Mouse (Mus musculus) bone marrow, adult 2 months (tissue): ENCODE results near the gene Rimbp3. TPM values are rescaled to one million over a fixed set of nuclear protein-coding genes. Genes with fewer than 3 reads are reported as not detected.
"Not testable (repeated sequence)": the region's sequence is repeated elsewhere in the genome, so short reads cannot be mapped to it uniquely, and the experiment has no call there.

Experiments used
- H3K27ac ChIP-seq: fragments of 200-500 bp; 2 replicates; pipeline ENCODE4 v1.5.1; 2012; ENCODE audit warnings: low read depth, mild to moderate bottlenecking, control low read depth, inconsistent platforms, low read length; ENCODE audit not compliant: control insufficient read depth, poor library complexity, insufficient read depth
- H3K4me1 ChIP-seq: fragments of 200-500 bp; 2 replicates; pipeline ENCODE4 v1.6.1; 2011; ENCODE audit warnings: low read length; ENCODE audit not compliant: control insufficient read depth, insufficient read depth
- H3K4me3 ChIP-seq: fragments of 200-500 bp; replicated peaks from 2 replicates; pipeline ENCODE3; 2011; ENCODE audit warnings: mild to moderate bottlenecking, low read depth, low read length, control low read depth; ENCODE audit not compliant: control insufficient read depth
- CTCF ChIP-seq: fragments of 200-500 bp; IDR thresholded peaks from 2 replicates; pipeline ENCODE4 v1.5.1; 2011; ENCODE audit warnings: low read length, control low read depth; ENCODE audit not compliant: control insufficient read depth, insufficient read depth
- POLR2A ChIP-seq: fragments of 200-500 bp; IDR thresholded peaks from 2 replicates; pipeline ENCODE4 v1.6.1; 2011; ENCODE audit warnings: low read depth, mild to moderate bottlenecking, control low read depth, low read length, borderline replicate concordance; ENCODE audit not compliant: control insufficient read depth
- WGBS: fragments of 180-500 bp; shearing (Covaris S2); methylation state at CpG from one replicate; pipeline ENCODE4 v1.1.7; 2018; 5-methylcytosine and 5-hydroxymethylcytosine counted together
- polyA plus RNA-seq: library from polyadenylated mRNA; stranded (reverse); fragments of >200 nt; gene quantifications from 2 replicates; pipeline ENCODE4 v1.2.4, GENCODE M21; 2011; ENCODE audit warnings: low replicate concordance; ENCODE audit not compliant: missing spikeins, insufficient read depth, insufficient read length

Gene Rimbp3
- polyA plus RNA-seq, result not detected in 2 replicates

GRCm38 (mm10) chr16:17208389-17209361, at the start of gene Rimbp3:
Gene Rimbp3 (plus strand): TSS chr16:17208603.
- TF ChIP-seq POLR2A (peak; percentile 14; the same call in 1 of the 2 replicates), CTCF (peak; percentile 72)
- 1% methylated on average over 85 of the region's 85 CpGs for WGBS
- H3K4me3 ChIP-seq, result peak within 1 kb of the TSS; percentile 88
- peak within 1 kb of the TSS; percentile 48 for H3K27ac ChIP-seq
- H3K4me1 ChIP-seq, result peaks cover 2% of the 10 kb centered on the region

GRCm38 (mm10) chr16:17165478-17165877, 42.9 kb upstream of the Rimbp3 start:
- 86% methylated on average over 1 of the region's 1 CpGs for WGBS

GRCm38 (mm10) chr16:17167179-17167578, 41.2 kb upstream of the Rimbp3 start:
- no peaks in the 10 kb centered on the region for H3K4me1 ChIP-seq
- no peak overlapping the region for H3K4me3 ChIP-seq
- H3K27ac ChIP-seq, result no peak overlapping the region
- no peak for TF ChIP-seq CTCF
- TF ChIP-seq POLR2A, result no peak

More at GRCm38 (mm10) chr16:17165478-17165877, 42.9 kb upstream of the Rimbp3 start:
- H3K27ac ChIP-seq, H3K4me1 ChIP-seq, H3K4me3 ChIP-seq: not testable (repeated sequence)

- no peak overlapping the region for H3K27ac ChIP-seq
- WGBS, result 83% methylated on average over 5 of the region's 5 CpGs
- H3K4me1 ChIP-seq, result no peaks in the 10 kb centered on the region
- TF ChIP-seq CTCF (no peak), POLR2A (no peak)
- H3K4me3 ChIP-seq, result no peak overlapping the region
Measured at GRCm38 (mm10) chr16:17168049-17168448, 40.4 kb upstream of the Rimbp3 start.

GRCm38 (mm10) chr16:17175765-17176164, 32.6 kb upstream of the Rimbp3 start:
- Histone ChIP-seq H3K27ac (no peak overlapping the region), H3K4me1 (peaks cover 1% of the 10 kb centered on the region), H3K4me3 (no peak overlapping the region)
- WGBS, result 83% methylated on average over 2 of the region's 2 CpGs
- TF ChIP-seq CTCF (no peak), POLR2A (no peak)

GRCm38 (mm10) chr16:17177623-17178170, 30.7 kb upstream of the Rimbp3 start:
- H3K4me1 ChIP-seq, result peaks cover 4% of the 10 kb centered on the region
- TF ChIP-seq CTCF (no peak), POLR2A (no peak)
- no peak overlapping the region for H3K4me3 ChIP-seq
- H3K27ac ChIP-seq, result no peak overlapping the region
- 87% methylated on average over 1 of the region's 1 CpGs for WGBS

- Histone ChIP-seq H3K4me1 (peaks cover 4% of the 10 kb centered on the region), H3K4me3 (no peak overlapping the region), H3K27ac (no peak overlapping the region)
- no peak for TF ChIP-seq CTCF
- TF ChIP-seq POLR2A, result no peak
- whole genome bisulfite sequencing, result 73% methylated on average over 3 of the region's 3 CpGs
Measured at GRCm38 (mm10) chr16:17179706-17180105, 28.7 kb upstream of the Rimbp3 start.

- Histone ChIP-seq H3K4me3 (no peak overlapping the region), H3K4me1 (peaks cover 4% of the 10 kb centered on the region), H3K27ac (peak overlapping the region; percentile 91; the same call in 1 of the 2 replicates)
- WGBS, result 15% methylated on average over 4 of the region's 4 CpGs
- no peak for TF ChIP-seq POLR2A
- no peak for TF ChIP-seq CTCF
Measured at GRCm38 (mm10) chr16:17181382-17181781, 27.0 kb upstream of the Rimbp3 start.
